Mouse (Mus musculus): ENCODE measurements around the gene Ppfia3.

GRCm38 (mm10) chr7:45335056-45335455 is 31.8 kb downstream of the Ppfia3 start, which contains the start of gene Hrc:
- TF ChIP-seq CTCF (IDR thresholded peaks at IDR 0.05; ENCODE audit: low read depth): no peak
- no peak for TF ChIP-seq EP300 (IDR thresholded peaks at IDR 0.05; ENCODE audit: low read depth)

Measured in heart, postnatal 0 days (tissue).